Mouse (Mus musculus): ENCODE measurements around the gene Ascl5. TPM values are rescaled to one million over a fixed set of nuclear protein-coding genes. Genes with fewer than 3 reads are reported as not detected.

Ascl5 gene
- polyA plus RNA-seq, 1 experiment from 2014 or later = not detected

GRCm38 (mm10) chr1:136017307-136017706 is 33.3 kb upstream of the Ascl5 start:
- H3K9ac ChIP-seq (ENCODE audit: low read depth, low read length) = no peak overlapping the region
- no peaks in the 10 kb centered on the region for H3K27me3 ChIP-seq (replicated peaks; ENCODE audit: control insufficient read depth, insufficient read depth, low read length)
- peaks cover 14% of the 10 kb centered on the region for H3K4me1 ChIP-seq (ENCODE audit: control insufficient read depth, insufficient read depth, low read length)
- WGBS = 79% methylated on average over 2 of the region's 2 CpGs
- H3K27ac ChIP-seq (ENCODE audit: low read length) = 0 out of 2 replicates have a peak overlapping the region, but pooled peaks have one; percentile 24
- ATAC-seq = peak; percentile 34
- no peaks in the 10 kb centered on the region for H3K36me3 ChIP-seq (ENCODE audit: control insufficient read depth, insufficient read depth, low read length)
- H3K4me3 ChIP-seq (ENCODE audit: low read length) = peak overlapping the region; percentile 83; the same call in 1 of the 2 replicates
- H3K9me3 ChIP-seq (ENCODE audit: control insufficient read depth, low read length) = no peaks in the 10 kb centered on the region
- no peak overlapping the region for H3K4me2 ChIP-seq (ENCODE audit: low read depth, low read length)

GRCm38 (mm10) chr1:136017907-136018313 is 32.7 kb upstream of the Ascl5 start:
- H3K9me3 ChIP-seq (ENCODE audit: control insufficient read depth, low read length) = no peaks in the 10 kb centered on the region
- H3K27me3 ChIP-seq (replicated peaks; ENCODE audit: control insufficient read depth, insufficient read depth, low read length) = no peaks in the 10 kb centered on the region
- peak overlapping the region; percentile 88 for H3K9ac ChIP-seq (ENCODE audit: low read depth, low read length)
- peak; percentile 97 for ATAC-seq
- under 1% methylated on average over 22 of the region's 22 CpGs for WGBS
- H3K4me3 ChIP-seq (ENCODE audit: low read length) = peak overlapping the region; percentile 83
- H3K36me3 ChIP-seq (ENCODE audit: control insufficient read depth, insufficient read depth, low read length) = 0 out of 2 replicates have a peak, but pooled peaks cover 3% of the 10 kb centered on the region
- H3K4me1 ChIP-seq (ENCODE audit: control insufficient read depth, insufficient read depth, low read length) = peaks cover 14% of the 10 kb centered on the region
- H3K4me2 ChIP-seq (ENCODE audit: low read depth, low read length) = peak overlapping the region; percentile 95
- peak overlapping the region; percentile 73 for H3K27ac ChIP-seq (ENCODE audit: low read length)

GRCm38 (mm10) chr1:136018390-136019189 is 32.0 kb upstream of the Ascl5 start:
- 3% methylated on average over 24 of the region's 24 CpGs for WGBS
- Histone ChIP-seq H3K9me3 (ENCODE audit: control insufficient read depth, low read length) (no peaks in the 10 kb centered on the region), H3K4me1 (ENCODE audit: control insufficient read depth, insufficient read depth, low read length) (peaks cover 14% of the 10 kb centered on the region), H3K36me3 (ENCODE audit: control insufficient read depth, insufficient read depth, low read length) (0 out of 2 replicates have a peak, but pooled peaks cover 3% of the 10 kb centered on the region), H3K4me3 (ENCODE audit: low read length) (peak overlapping the region; percentile 83), H3K27me3 (replicated peaks; ENCODE audit: control insufficient read depth, insufficient read depth, low read length) (no peaks in the 10 kb centered on the region), H3K9ac (ENCODE audit: low read depth, low read length) (peak overlapping the region; percentile 88), H3K27ac (ENCODE audit: low read length) (peak overlapping the region; percentile 73), H3K4me2 (ENCODE audit: low read depth, low read length) (peak overlapping the region; percentile 95)
- peak; percentile 49 for ATAC-seq

- peaks cover 18% of the 10 kb centered on the region for H3K36me3 ChIP-seq (ENCODE audit: control insufficient read depth, insufficient read depth, low read length)
- H3K9ac ChIP-seq (ENCODE audit: low read depth, low read length) = no peak overlapping the region
- WGBS = 61% methylated on average over 7 of the region's 7 CpGs
- no peaks in the 10 kb centered on the region for H3K4me1 ChIP-seq (ENCODE audit: control insufficient read depth, insufficient read depth, low read length)
- no peak for ATAC-seq
- no peaks in the 10 kb centered on the region for H3K9me3 ChIP-seq (ENCODE audit: control insufficient read depth, low read length)
- H3K27me3 ChIP-seq (replicated peaks; ENCODE audit: control insufficient read depth, insufficient read depth, low read length) = no peaks in the 10 kb centered on the region
- no peak overlapping the region for H3K4me3 ChIP-seq (ENCODE audit: low read length)
- H3K4me2 ChIP-seq (ENCODE audit: low read depth, low read length) = no peak overlapping the region
- no peak overlapping the region for H3K27ac ChIP-seq (ENCODE audit: low read length)
Measured at GRCm38 (mm10) chr1:136030201-136030600, 20.4 kb upstream of the Ascl5 start.

- Histone ChIP-seq H3K27me3 (replicated peaks; ENCODE audit: control insufficient read depth, insufficient read depth, low read length) (no peaks in the 10 kb centered on the region), H3K9me3 (ENCODE audit: control insufficient read depth, low read length) (no peaks in the 10 kb centered on the region), H3K27ac (ENCODE audit: low read length) (no peak overlapping the region), H3K4me2 (ENCODE audit: low read depth, low read length) (no peak overlapping the region), H3K36me3 (ENCODE audit: control insufficient read depth, insufficient read depth, low read length) (peaks cover 18% of the 10 kb centered on the region), H3K4me3 (ENCODE audit: low read length) (no peak overlapping the region), H3K4me1 (ENCODE audit: control insufficient read depth, insufficient read depth, low read length) (no peaks in the 10 kb centered on the region), H3K9ac (ENCODE audit: low read depth, low read length) (no peak overlapping the region)
- WGBS = 72% methylated on average over 7 of the region's 8 CpGs
- no peak for ATAC-seq
Measured at GRCm38 (mm10) chr1:136031697-136032096, 18.9 kb upstream of the Ascl5 start.

GRCm38 (mm10) chr1:136032961-136033360 is 17.6 kb upstream of the Ascl5 start:
- H3K9me3 ChIP-seq (ENCODE audit: control insufficient read depth, low read length) = no peaks in the 10 kb centered on the region
- ATAC-seq = no peak
- no peak overlapping the region for H3K4me3 ChIP-seq (ENCODE audit: low read length)
- no peaks in the 10 kb centered on the region for H3K4me1 ChIP-seq (ENCODE audit: control insufficient read depth, insufficient read depth, low read length)
- WGBS = 64% methylated on average over 7 of the region's 7 CpGs
- no peak overlapping the region for H3K9ac ChIP-seq (ENCODE audit: low read depth, low read length)
- no peak overlapping the region for H3K27ac ChIP-seq (ENCODE audit: low read length)
- H3K4me2 ChIP-seq (ENCODE audit: low read depth, low read length) = no peak overlapping the region
- peaks cover 13% of the 10 kb centered on the region for H3K36me3 ChIP-seq (ENCODE audit: control insufficient read depth, insufficient read depth, low read length)
- H3K27me3 ChIP-seq (replicated peaks; ENCODE audit: control insufficient read depth, insufficient read depth, low read length) = no peaks in the 10 kb centered on the region

- WGBS = 76% methylated on average over 5 of the region's 5 CpGs
- no peaks in the 10 kb centered on the region; the same call in 1 of the 2 replicates for H3K27me3 ChIP-seq (replicated peaks; ENCODE audit: control insufficient read depth, insufficient read depth, low read length)
- peaks cover 6% of the 10 kb centered on the region for H3K36me3 ChIP-seq (ENCODE audit: control insufficient read depth, insufficient read depth, low read length)
- H3K4me1 ChIP-seq (ENCODE audit: control insufficient read depth, insufficient read depth, low read length) = peaks cover 7% of the 10 kb centered on the region; the same call in 1 of the 2 replicates
- H3K9me3 ChIP-seq (ENCODE audit: control insufficient read depth, low read length) = no peaks in the 10 kb centered on the region
- H3K9ac ChIP-seq (ENCODE audit: low read depth, low read length) = no peak overlapping the region
- H3K4me2 ChIP-seq (ENCODE audit: low read depth, low read length) = no peak overlapping the region
- H3K27ac ChIP-seq (ENCODE audit: low read length) = no peak overlapping the region
- no peak overlapping the region for H3K4me3 ChIP-seq (ENCODE audit: low read length)
- ATAC-seq = no peak
Measured at GRCm38 (mm10) chr1:136038746-136039538, 11.7 kb upstream of the Ascl5 start.

- Histone ChIP-seq H3K9ac (ENCODE audit: low read depth, low read length) (no peak overlapping the region), H3K9me3 (ENCODE audit: control insufficient read depth, low read length) (no peaks in the 10 kb centered on the region), H3K36me3 (ENCODE audit: control insufficient read depth, insufficient read depth, low read length) (no peaks in the 10 kb centered on the region), H3K4me2 (ENCODE audit: low read depth, low read length) (no peak overlapping the region), H3K4me3 (ENCODE audit: low read length) (no peak overlapping the region), H3K27ac (ENCODE audit: low read length) (no peak overlapping the region), H3K27me3 (replicated peaks; ENCODE audit: control insufficient read depth, insufficient read depth, low read length) (no peaks in the 10 kb centered on the region; the same call in 1 of the 2 replicates), H3K4me1 (ENCODE audit: control insufficient read depth, insufficient read depth, low read length) (peaks cover 7% of the 10 kb centered on the region; the same call in 1 of the 2 replicates)
- whole genome bisulfite sequencing = 18% methylated on average over 11 of the region's 11 CpGs
- ATAC-seq = no peak
Measured at GRCm38 (mm10) chr1:136040452-136040851, 10.2 kb upstream of the Ascl5 start.

GRCm38 (mm10) chr1:136040874-136041273 is 9.7 kb upstream of the Ascl5 start:
- H3K27me3 ChIP-seq (replicated peaks; ENCODE audit: control insufficient read depth, insufficient read depth, low read length) = no peaks in the 10 kb centered on the region; the same call in 1 of the 2 replicates
- WGBS = 18% methylated on average over 4 of the region's 4 CpGs
- H3K4me2 ChIP-seq (ENCODE audit: low read depth, low read length) = no peak overlapping the region
- H3K4me1 ChIP-seq (ENCODE audit: control insufficient read depth, insufficient read depth, low read length) = peaks cover 7% of the 10 kb centered on the region; the same call in 1 of the 2 replicates
- H3K9ac ChIP-seq (ENCODE audit: low read depth, low read length) = no peak overlapping the region
- no peak overlapping the region for H3K27ac ChIP-seq (ENCODE audit: low read length)
- H3K36me3 ChIP-seq (ENCODE audit: control insufficient read depth, insufficient read depth, low read length) = no peaks in the 10 kb centered on the region
- H3K9me3 ChIP-seq (ENCODE audit: control insufficient read depth, low read length) = no peaks in the 10 kb centered on the region
- H3K4me3 ChIP-seq (ENCODE audit: low read length) = no peak overlapping the region
- ATAC-seq = no peak
